Mouse (Mus musculus): ENCODE results near the gene Zbtb16.

- TF ChIP-seq TAL1 (IDR thresholded peaks at IDR 0.05; ENCODE audit: low read length), result no peak
- no peak for TF ChIP-seq GATA1 (IDR thresholded peaks at IDR 0.05; ENCODE audit: low read length)
Measured at GRCm38 (mm10) chr9:48689718-48689980, 146.4 kb downstream of the Zbtb16 start.
